ENCODE assay signal across 8 mouse cellular contexts in the genomic region with DNA sequence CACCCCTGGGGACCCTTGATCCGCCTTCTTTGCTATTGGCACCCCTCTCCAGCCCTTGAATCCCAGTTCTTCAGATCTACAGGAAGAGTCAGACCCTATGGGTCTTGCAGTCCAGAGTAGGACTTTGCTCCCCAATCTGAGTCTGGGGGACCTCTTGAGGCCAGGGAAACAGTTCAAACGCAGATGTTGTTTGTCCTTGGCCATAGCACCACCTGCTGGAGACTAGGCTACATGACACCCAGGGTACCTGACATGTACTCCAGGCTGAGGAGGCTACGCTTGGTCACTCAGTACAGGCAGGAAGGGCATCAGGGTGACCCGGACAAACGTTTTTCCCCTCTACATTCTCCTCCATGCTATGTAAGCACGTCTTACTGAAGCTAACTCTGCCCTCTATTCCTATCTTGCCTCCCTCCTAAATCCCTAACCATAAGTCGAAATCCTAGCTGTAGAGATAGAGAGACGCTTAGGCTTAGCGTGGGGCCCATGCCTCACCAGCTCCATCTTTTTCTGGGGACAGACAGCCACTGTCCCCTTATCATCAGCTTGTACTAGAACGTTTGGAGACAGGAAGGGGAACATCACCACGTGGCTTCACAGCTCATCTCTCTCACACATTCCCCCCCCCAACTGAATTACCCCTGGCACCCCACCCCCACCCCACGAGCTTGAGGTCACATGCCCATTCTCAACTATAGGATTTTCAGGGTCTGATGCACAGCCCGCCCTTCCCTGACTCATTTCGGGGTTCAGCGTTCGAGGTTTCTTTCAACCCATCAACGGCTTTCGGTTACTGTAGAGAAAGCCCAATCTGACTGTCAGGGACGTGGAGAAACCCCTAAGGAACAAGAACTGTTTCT. TPM values are rescaled to one million over a fixed set of nuclear protein-coding genes. Genes with fewer than 3 reads are reported as not detected.
A peak's percentile ranks its signal among the peaks of the same experiment; 100 is the strongest.
DNase-seq lines count a peak whose midpoint lies in the region; ATAC-seq and TF ChIP-seq lines count a peak whose summit lies in the region.

No protein-coding gene starts in this region.

- no peak overlapping the region for H3K27ac ChIP-seq in intestine, postnatal 0 days (ENCODE audit: low read depth, low read length)
- H3K27ac ChIP-seq in limb, embryonic 11.5 days (replicated peaks; ENCODE audit: low read depth, low read length), result peak overlapping the region; percentile 99
- H3K27ac ChIP-seq in midbrain, embryonic 15.5 days, result no peak overlapping the region

- no peaks in the 10 kb centered on the region for H3K9me3 ChIP-seq in intestine, postnatal 0 days (ENCODE audit: control insufficient read depth)
- H3K9me3 ChIP-seq in limb, embryonic 11.5 days (ENCODE audit: control insufficient read depth, low read length), result no peaks in the 10 kb centered on the region
- no peaks in the 10 kb centered on the region for H3K9me3 ChIP-seq in midbrain, embryonic 15.5 days

- DNase-seq in 3134 (ENCODE audit: extremely low read depth, insufficient read length, low spot score), result peak; percentile 32
- peak; percentile 94 for DNase-seq in embryo, embryonic 10.5 days (ENCODE audit: low spot score)
- DNase-seq in gastrocnemius, postnatal 4 days (ENCODE audit: low spot score in 2 of 2), result peak; percentile 63 to 77
- peak; percentile 93 for DNase-seq in limb, embryonic 11.5 days (ENCODE audit: low spot score)
- peak; percentile 77 to 82 for DNase-seq in spleen, postnatal 36 days (ENCODE audit: low spot score in 2 of 2)

- ATAC-seq in activated CD4-positive, CD25-positive, alpha-beta regulatory T cell, adult 4 months, result peak; percentile 15
- ATAC-seq in intestine, postnatal 0 days, result peak; percentile 20; the same call in 1 of the 2 replicates
- ATAC-seq in limb, embryonic 11.5 days (ENCODE audit: insufficient number of reproducible peaks, low FRiP score, low TSS enrichment, low read depth), result peak; percentile 9; the same call in 1 of the 2 replicates
- 0 out of 2 replicates have a peak, but pooled peaks have one; percentile 56 for ATAC-seq in midbrain, embryonic 15.5 days (replicated peaks)

- TF ChIP-seq CTCF in intestine, postnatal 0 days (IDR thresholded peaks at IDR 0.05; ENCODE audit: low read depth), result peak; percentile 98

- no peak overlapping the region for H3K4me2 ChIP-seq in intestine, postnatal 0 days (replicated peaks; ENCODE audit: low read depth)
- no peak overlapping the region; the same call in 1 of the 2 replicates for H3K4me2 ChIP-seq in limb, embryonic 11.5 days (ENCODE audit: low read depth, severe bottlenecking)
- no peak overlapping the region for H3K4me2 ChIP-seq in midbrain, embryonic 15.5 days

- no peak overlapping the region for H3K9ac ChIP-seq in intestine, postnatal 0 days (ENCODE audit: low read depth, low read length)
- peak overlapping the region; percentile 41; the same call in 1 of the 2 replicates for H3K9ac ChIP-seq in limb, embryonic 11.5 days (ENCODE audit: low read length)
- no peak overlapping the region for H3K9ac ChIP-seq in midbrain, embryonic 15.5 days

- no peak overlapping the region for H3K4me3 ChIP-seq in intestine, postnatal 0 days (ENCODE audit: low read depth, low read length)
- H3K4me3 ChIP-seq in limb, embryonic 11.5 days (ENCODE audit: low read depth, low read length), result no peak overlapping the region
- no peak overlapping the region for H3K4me3 ChIP-seq in midbrain, embryonic 15.5 days

- WGBS in intestine, postnatal 0 days, result 51% methylated on average over 19 of the region's 19 CpGs
- 51% methylated on average over 19 of the region's 19 CpGs for WGBS in limb, embryonic 11.5 days
- 50% methylated on average over 19 of the region's 19 CpGs for WGBS in midbrain, embryonic 15.5 days

- no peaks in the 10 kb centered on the region for H3K36me3 ChIP-seq in intestine, postnatal 0 days (ENCODE audit: control insufficient read depth, insufficient read depth)
- H3K36me3 ChIP-seq in limb, embryonic 11.5 days (ENCODE audit: control insufficient read depth, insufficient read depth, low read length), result no peaks in the 10 kb centered on the region
- H3K36me3 ChIP-seq in midbrain, embryonic 15.5 days (replicated peaks), result no peaks in the 10 kb centered on the region

- H3K4me1 ChIP-seq in intestine, postnatal 0 days (replicated peaks; ENCODE audit: control insufficient read depth, insufficient read depth, low read length), result 0 out of 2 replicates have a peak, but pooled peaks cover 6% of the 10 kb centered on the region
- H3K4me1 ChIP-seq in limb, embryonic 11.5 days (ENCODE audit: control insufficient read depth, insufficient read depth, low read length), result peaks cover 37% of the 10 kb centered on the region
- peaks cover 13% of the 10 kb centered on the region for H3K4me1 ChIP-seq in midbrain, embryonic 15.5 days

- H3K27me3 ChIP-seq in intestine, postnatal 0 days (replicated peaks; ENCODE audit: control insufficient read depth, insufficient read depth, low read length), result no peaks in the 10 kb centered on the region
- no peaks in the 10 kb centered on the region for H3K27me3 ChIP-seq in limb, embryonic 11.5 days (ENCODE audit: control insufficient read depth, insufficient read depth, low read length)
- H3K27me3 ChIP-seq in midbrain, embryonic 15.5 days (replicated peaks), result no peaks in the 10 kb centered on the region

RNA-seq across cellular contexts. Expression of gene Ccr7, which starts 4.7 kb away (rescaled TPM):
- 100 to 1,000 TPM; 243 to 261 TPM for polyA plus RNA-seq in activated CD4-positive, CD25-positive, alpha-beta regulatory T cell, adult 4 months (2017; shearing (Covaris generic))
- total RNA-seq in gastrocnemius, postnatal 4 days (2021), result under 1 TPM; 0.12 to 0.18 TPM
- 0.14 TPM in 1 of 2 replicates, not detected in the other for polyA plus RNA-seq in intestine, postnatal 0 days (2015; fragmentation: Nextera tagmentation; extraction: Ambion mirVana)
- 1.0 and 1.3 TPM in 2 replicates for polyA plus RNA-seq in limb, embryonic 11.5 days (2014; fragmentation: Nextera tagmentation; extraction: Ambion mirVana)
- 0.09 TPM in 1 of 2 replicates, not detected in the other for polyA plus RNA-seq in midbrain, embryonic 15.5 days (2015; fragmentation: Nextera tagmentation; extraction: Ambion mirVana)

Comparison
In these comparisons a context has a peak if more than half of its experiments do, and no peak if none do; other contexts are left out.
1. DNase-seq: peak in every context shown above with its lines; median percentile 94 in embryo, embryonic 10.5 days; 93 in limb, embryonic 11.5 days; 80 in spleen, postnatal 36 days; 70 in gastrocnemius, postnatal 4 days; 32 in 3134.
2. RNA of gene Ccr7, which starts 4.7 kb away (polyA plus RNA-seq): 243 to 261 TPM in activated CD4-positive, CD25-positive, alpha-beta regulatory T cell, adult 4 months; 1.0 to 1.3 TPM in limb, embryonic 11.5 days, 0.14 TPM in intestine, postnatal 0 days and 0.09 TPM in midbrain, embryonic 15.5 days; every median in the first group is over 100 times any median in the second.
3. Peak in every context shown above with its lines, with median percentiles within 50 percentile points of each other: ATAC-seq.